Mouse (Mus musculus): ENCODE measurements around the gene Ly6g5b. TPM values are rescaled to one million over a fixed set of nuclear protein-coding genes. Genes with fewer than 3 reads are reported as not detected.

The Ly6g5b gene
- total and polyA plus RNA-seq, 3 experiments: 0.10 to 0.82 TPM; not detected in 1

- ATAC-seq (ENCODE audit: extremely low read depth, insufficient number of reproducible peaks, low FRiP score, poor library complexity, severe bottlenecking) (no peak), DNase-seq (ENCODE audit: low spot score) (no peak)
- no peak for TF ChIP-seq TAL1 (conservative IDR thresholded peaks at IDR 0.05; ENCODE audit: low read depth, low read length)
- TF ChIP-seq GATA2 (IDR thresholded peaks at IDR 0.05; ENCODE audit: borderline replicate concordance, low read depth, low read length): no peak
- no peak for TF ChIP-seq GATA1 (IDR thresholded peaks at IDR 0.05; ENCODE audit: borderline replicate concordance, low read length)
- TF ChIP-seq POLR2AphosphoS5 (IDR thresholded peaks at IDR 0.05; ENCODE audit: insufficient replicate concordance, low read depth, low read length): no peak
- TF ChIP-seq CTCF (IDR thresholded peaks at IDR 0.05; ENCODE audit: low read depth, low read length): no peak
- Histone ChIP-seq H3K9me3 (replicated peaks) (no peaks in the 10 kb centered on the region), H3K27me3 (ENCODE audit: insufficient read depth, low read length) (no peaks in the 10 kb centered on the region), H3K4me1 (ENCODE audit: insufficient read depth, low read depth, low read length) (peaks cover 52% of the 10 kb centered on the region), H3K36me3 (replicated peaks) (peaks cover 98% of the 10 kb centered on the region), H3K4me3 (ENCODE audit: low read depth, low read length) (no peak overlapping the region)
Measured at GRCm38 (mm10) chr17:35154616-35155015, 39.4 kb upstream of the Ly6g5b start.

- Histone ChIP-seq H3K27me3 (ENCODE audit: insufficient read depth, low read length) (no peaks in the 10 kb centered on the region), H3K36me3 (replicated peaks) (peaks cover 98% of the 10 kb centered on the region), H3K9me3 (replicated peaks) (no peaks in the 10 kb centered on the region), H3K4me3 (ENCODE audit: low read depth, low read length) (no peak overlapping the region), H3K4me1 (ENCODE audit: insufficient read depth, low read depth, low read length) (peaks cover 47% of the 10 kb centered on the region)
- ATAC-seq (ENCODE audit: extremely low read depth, insufficient number of reproducible peaks, low FRiP score, poor library complexity, severe bottlenecking) (no peak), DNase-seq (ENCODE audit: low spot score) (no peak)
- TF ChIP-seq GATA2 (IDR thresholded peaks at IDR 0.05; ENCODE audit: borderline replicate concordance, low read depth, low read length): no peak
- no peak for TF ChIP-seq POLR2AphosphoS5 (IDR thresholded peaks at IDR 0.05; ENCODE audit: insufficient replicate concordance, low read depth, low read length)
- no peak for TF ChIP-seq CTCF (IDR thresholded peaks at IDR 0.05; ENCODE audit: low read depth, low read length)
- TF ChIP-seq TAL1 (conservative IDR thresholded peaks at IDR 0.05; ENCODE audit: low read depth, low read length): no peak
- no peak for TF ChIP-seq GATA1 (IDR thresholded peaks at IDR 0.05; ENCODE audit: borderline replicate concordance, low read length)
Measured at GRCm38 (mm10) chr17:35153931-35154330, 38.7 kb upstream of the Ly6g5b start.

- no peaks in the 10 kb centered on the region for H3K27me3 ChIP-seq (ENCODE audit: insufficient read depth, low read length)
Measured at GRCm38 (mm10) chr17:35153077-35153476, 37.8 kb upstream of the Ly6g5b start.

GRCm38 (mm10) chr17:35152121-35152520 is 36.9 kb upstream of the Ly6g5b start:
- no peaks in the 10 kb centered on the region for H3K9me3 ChIP-seq (replicated peaks)
- no peak for TF ChIP-seq GATA2 (IDR thresholded peaks at IDR 0.05; ENCODE audit: borderline replicate concordance, low read depth, low read length)
- TF ChIP-seq CTCF (IDR thresholded peaks at IDR 0.05; ENCODE audit: low read depth, low read length): no peak
- TF ChIP-seq GATA1 (IDR thresholded peaks at IDR 0.05; ENCODE audit: borderline replicate concordance, low read length): no peak
- TF ChIP-seq TAL1 (conservative IDR thresholded peaks at IDR 0.05; ENCODE audit: low read depth, low read length): no peak
- no peak for TF ChIP-seq POLR2AphosphoS5 (IDR thresholded peaks at IDR 0.05; ENCODE audit: insufficient replicate concordance, low read depth, low read length)
- DNase-seq (ENCODE audit: low spot score) (no peak), ATAC-seq (ENCODE audit: extremely low read depth, insufficient number of reproducible peaks, low FRiP score, poor library complexity, severe bottlenecking) (no peak)
- H3K4me3 ChIP-seq (ENCODE audit: low read depth, low read length): no peak overlapping the region
- peaks cover 38% of the 10 kb centered on the region for H3K4me1 ChIP-seq (ENCODE audit: insufficient read depth, low read depth, low read length)
- H3K27me3 ChIP-seq (ENCODE audit: insufficient read depth, low read length): no peaks in the 10 kb centered on the region
- peaks cover 98% of the 10 kb centered on the region for H3K36me3 ChIP-seq (replicated peaks)

More at GRCm38 (mm10) chr17:35153077-35153476, 37.8 kb upstream of the Ly6g5b start:
- peaks cover 45% of the 10 kb centered on the region for H3K4me1 ChIP-seq (ENCODE audit: insufficient read depth, low read depth, low read length)
- DNase-seq (ENCODE audit: low spot score): no peak
- no peak for TF ChIP-seq GATA2 (IDR thresholded peaks at IDR 0.05; ENCODE audit: borderline replicate concordance, low read depth, low read length)
- TF ChIP-seq CTCF (IDR thresholded peaks at IDR 0.05; ENCODE audit: low read depth, low read length): no peak
- TF ChIP-seq POLR2AphosphoS5 (IDR thresholded peaks at IDR 0.05; ENCODE audit: insufficient replicate concordance, low read depth, low read length): no peak
- no peak for TF ChIP-seq TAL1 (conservative IDR thresholded peaks at IDR 0.05; ENCODE audit: low read depth, low read length)
- TF ChIP-seq GATA1 (IDR thresholded peaks at IDR 0.05; ENCODE audit: borderline replicate concordance, low read length): no peak
- H3K36me3 ChIP-seq (replicated peaks): peaks cover 98% of the 10 kb centered on the region
- no peak overlapping the region for H3K4me3 ChIP-seq (ENCODE audit: low read depth, low read length)
- no peak for ATAC-seq (ENCODE audit: extremely low read depth, insufficient number of reproducible peaks, low FRiP score, poor library complexity, severe bottlenecking)
- H3K9me3 ChIP-seq (replicated peaks): no peaks in the 10 kb centered on the region

GRCm38 (mm10) chr17:35147922-35148639 is 32.9 kb upstream of the Ly6g5b start:
- TF ChIP-seq CTCF (IDR thresholded peaks at IDR 0.05; ENCODE audit: low read depth, low read length) (no peak), POLR2AphosphoS5 (IDR thresholded peaks at IDR 0.05; ENCODE audit: insufficient replicate concordance, low read depth, low read length) (peak; percentile 68; the same call in 1 of the 2 replicates)
- Histone ChIP-seq H3K27me3 (ENCODE audit: insufficient read depth, low read length) (no peaks in the 10 kb centered on the region), H3K9me3 (replicated peaks) (peaks cover 3% of the 10 kb centered on the region), H3K4me1 (ENCODE audit: insufficient read depth, low read depth, low read length) (peaks cover 18% of the 10 kb centered on the region; the same call in 1 of the 2 replicates), H3K36me3 (replicated peaks) (peaks cover 98% of the 10 kb centered on the region), H3K4me3 (ENCODE audit: low read depth, low read length) (no peak overlapping the region)
- DNase-seq (ENCODE audit: low spot score): no peak
- ATAC-seq (ENCODE audit: extremely low read depth, insufficient number of reproducible peaks, low FRiP score, poor library complexity, severe bottlenecking): no peak; the same call in 1 of the 2 replicates

- Histone ChIP-seq H3K4me1 (ENCODE audit: insufficient read depth, low read depth, low read length) (peaks cover 14% of the 10 kb centered on the region; the same call in 1 of the 2 replicates), H3K9me3 (replicated peaks) (peaks cover 3% of the 10 kb centered on the region), H3K27me3 (ENCODE audit: insufficient read depth, low read length) (no peaks in the 10 kb centered on the region), H3K4me3 (ENCODE audit: low read depth, low read length) (no peak overlapping the region), H3K36me3 (replicated peaks) (peaks cover 98% of the 10 kb centered on the region)
- ATAC-seq (ENCODE audit: extremely low read depth, insufficient number of reproducible peaks, low FRiP score, poor library complexity, severe bottlenecking) (no peak), DNase-seq (ENCODE audit: low spot score) (no peak)
- no peak for TF ChIP-seq GATA1 (IDR thresholded peaks at IDR 0.05; ENCODE audit: borderline replicate concordance, low read length)
- no peak for TF ChIP-seq CTCF (IDR thresholded peaks at IDR 0.05; ENCODE audit: low read depth, low read length)
- no peak for TF ChIP-seq GATA2 (IDR thresholded peaks at IDR 0.05; ENCODE audit: borderline replicate concordance, low read depth, low read length)
- TF ChIP-seq POLR2AphosphoS5 (IDR thresholded peaks at IDR 0.05; ENCODE audit: insufficient replicate concordance, low read depth, low read length): no peak; the same call in 1 of the 2 replicates
- no peak for TF ChIP-seq TAL1 (conservative IDR thresholded peaks at IDR 0.05; ENCODE audit: low read depth, low read length)
Measured at GRCm38 (mm10) chr17:35147348-35147747, 32.1 kb upstream of the Ly6g5b start.

Measured in G1E (cell line).